Mouse (Mus musculus): ENCODE measurements at regions not wholly inside any gene's neighbourhood (a gene's known extent, or its start where the extent isn't known, plus 50 kb on each side); places are given as distances from the start of the nearest gene placed in this dataset.

- TF ChIP-seq GATA4 (IDR thresholded peaks at IDR 0.05; ENCODE audit: insufficient replicate concordance, low read length): no peak
Measured at GRCm38 (mm10) chr10:117522906-117523829, 106.1 kb upstream of the Cpm start.

GRCm38 (mm10) chr10:117522373-117522772 is 106.9 kb upstream of the Cpm start:
- no peak for TF ChIP-seq GATA4 (IDR thresholded peaks at IDR 0.05; ENCODE audit: insufficient replicate concordance, low read length)

- TF ChIP-seq GATA4 (IDR thresholded peaks at IDR 0.05; ENCODE audit: insufficient replicate concordance, low read length): no peak
Measured at GRCm38 (mm10) chr10:117521315-117522270, 107.7 kb upstream of the Cpm start.

GRCm38 (mm10) chr10:117520536-117521314 is 108.6 kb upstream of the Cpm start:
- no peak for TF ChIP-seq GATA4 (IDR thresholded peaks at IDR 0.05; ENCODE audit: insufficient replicate concordance, low read length)

GRCm38 (mm10) chr10:117519670-117520535 is 109.4 kb upstream of the Cpm start:
- no peak for TF ChIP-seq GATA4 (IDR thresholded peaks at IDR 0.05; ENCODE audit: insufficient replicate concordance, low read length)

- TF ChIP-seq GATA4 (IDR thresholded peaks at IDR 0.05; ENCODE audit: insufficient replicate concordance, low read length): no peak
Measured at GRCm38 (mm10) chr10:117518793-117519669, 110.3 kb upstream of the Cpm start.

GRCm38 (mm10) chr10:117517800-117518770 is 111.2 kb upstream of the Cpm start:
- no peak for TF ChIP-seq GATA4 (IDR thresholded peaks at IDR 0.05; ENCODE audit: insufficient replicate concordance, low read length)

- TF ChIP-seq GATA4 (IDR thresholded peaks at IDR 0.05; ENCODE audit: insufficient replicate concordance, low read length): no peak
Measured at GRCm38 (mm10) chr10:117517071-117517714, 112.1 kb upstream of the Cpm start.

- TF ChIP-seq GATA4 (IDR thresholded peaks at IDR 0.05; ENCODE audit: insufficient replicate concordance, low read length): no peak
Measured at GRCm38 (mm10) chr10:117516510-117516909, 112.8 kb upstream of the Cpm start.

- no peak for TF ChIP-seq GATA4 (IDR thresholded peaks at IDR 0.05; ENCODE audit: insufficient replicate concordance, low read length)
Measured at GRCm38 (mm10) chr10:117515777-117516501, 113.4 kb upstream of the Cpm start.

- no peak for TF ChIP-seq GATA4 (IDR thresholded peaks at IDR 0.05; ENCODE audit: insufficient replicate concordance, low read length)
Measured at GRCm38 (mm10) chr10:117515039-117515438, 114.3 kb upstream of the Cpm start.

All from liver, adult (tissue).